ENCODE assay signal across 26 mouse cellular contexts in genomic region chr14:48585820-48586219, GRCm38 (mm10).
"Had no signal": no experiment of that assay in that cellular context is flagged by ENCODE, and none has a peak within 500 bp of the region (broad histone marks: within the 10 kb centered on the region; RNA-seq: fewer than 3 reads in every experiment).

No protein-coding gene starts in this region.

- H3K4me2 ChIP-seq: heart, embryonic 11.5 days; heart, embryonic 13.5 days; heart, embryonic 15.5 days; hindbrain, embryonic 13.5 days; hindbrain, embryonic 15.5 days; kidney, embryonic 15.5 days; limb, embryonic 12.5 days; liver, embryonic 11.5 days; liver, embryonic 13.5 days; liver, embryonic 15.5 days had no signal

- H3K9me3 ChIP-seq: heart, embryonic 13.5 days; heart, embryonic 15.5 days; hindbrain, embryonic 13.5 days; hindbrain, embryonic 15.5 days; kidney, embryonic 15.5 days; limb, embryonic 10.5 days; limb, embryonic 12.5 days; liver, embryonic 13.5 days; liver, embryonic 15.5 days had no signal

- DNase-seq: gastrocnemius, postnatal 14 days; gastrocnemius, postnatal 36 days; heart, adult 18-20 months; heart, postnatal 14 days; heart, postnatal 36 days; kidney, adult 11 months; kidney, adult 2 months; kidney, adult 9 months; kidney, postnatal 14 days; kidney, postnatal 36 days; liver; liver, embryonic 13.5 days had no signal

- ATAC-seq: hindbrain, postnatal 0 days; intestine, embryonic 16.5 days had no signal

- H3K27ac ChIP-seq: heart, embryonic 13.5 days; heart, embryonic 15.5 days; hindbrain, embryonic 13.5 days; hindbrain, embryonic 15.5 days; hindbrain, postnatal 0 days; kidney, embryonic 15.5 days; kidney, postnatal 0 days; layer of hippocampus, adult 2 months; limb, embryonic 10.5 days; limb, embryonic 12.5 days; liver, embryonic 13.5 days; liver, embryonic 15.5 days had no signal

- H3K27me3 ChIP-seq: heart, embryonic 13.5 days; heart, embryonic 15.5 days; kidney, embryonic 15.5 days; limb, embryonic 12.5 days; liver, embryonic 13.5 days; liver, embryonic 15.5 days had no signal

- H3K4me3 ChIP-seq: heart, embryonic 13.5 days; heart, embryonic 15.5 days; hindbrain, embryonic 13.5 days; hindbrain, embryonic 15.5 days; kidney, embryonic 15.5 days; layer of hippocampus, adult 2 months; limb, embryonic 10.5 days; limb, embryonic 12.5 days; liver, embryonic 13.5 days; liver, embryonic 15.5 days had no signal

- H3K9ac ChIP-seq: heart, embryonic 13.5 days; heart, embryonic 15.5 days; hindbrain, embryonic 13.5 days; hindbrain, embryonic 15.5 days; kidney, embryonic 15.5 days; limb, embryonic 12.5 days; liver, embryonic 13.5 days; liver, embryonic 15.5 days had no signal

- H3K36me3 ChIP-seq: heart, embryonic 13.5 days; heart, embryonic 15.5 days; hindbrain, embryonic 13.5 days; hindbrain, embryonic 15.5 days; kidney, embryonic 15.5 days; limb, embryonic 10.5 days; limb, embryonic 12.5 days; liver, embryonic 13.5 days; liver, embryonic 15.5 days had no signal
